Mouse (Mus musculus) urinary bladder, postnatal 36 days (tissue): ENCODE measurements at regions not wholly inside any gene's neighbourhood (a gene's known extent, or its start where the extent isn't known, plus 50 kb on each side); places are given as distances from the start of the nearest gene placed in this dataset.

Experiments used
- DNase-seq, 2 experiments: peaks; one replicate each; pipeline ENCODE4 v3.0.0; 2022; ENCODE audit warnings: low spot score in 2 of 2, mixed read lengths in 1 of 2

DNA sequence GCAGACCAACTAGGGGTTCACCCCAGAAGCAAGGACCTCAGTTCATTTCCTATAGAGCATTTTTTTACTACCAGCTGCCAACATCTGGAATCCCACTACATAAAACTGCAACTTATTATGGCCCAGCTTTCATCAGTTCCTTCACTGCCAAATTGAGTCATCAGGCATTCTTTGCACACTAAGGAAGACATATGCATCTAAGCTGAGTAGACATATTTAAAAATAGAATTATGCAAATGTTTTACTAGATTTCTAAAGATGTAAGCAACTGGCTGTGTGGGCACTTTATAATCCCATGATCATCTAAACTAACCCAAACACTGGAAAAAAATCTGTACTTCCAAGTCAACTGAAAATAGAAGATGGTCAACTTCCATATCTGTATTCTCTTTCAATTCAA is 415.9 kb upstream of the Rarb start:
- no peak for DNase-seq

GRCm38 (mm10) chr14:17211502-17211901 is 392.5 kb upstream of the Rarb start:
- DNase-seq, result no peak

- DNase-seq, result no peak
These were observed 386.7 kb upstream of the Rarb start for GRCm38 (mm10) chr14:17205691-17206090.

- no peak for DNase-seq
These were observed 384.5 kb upstream of the Rarb start for GRCm38 (mm10) chr14:17203251-17204015.

DNA sequence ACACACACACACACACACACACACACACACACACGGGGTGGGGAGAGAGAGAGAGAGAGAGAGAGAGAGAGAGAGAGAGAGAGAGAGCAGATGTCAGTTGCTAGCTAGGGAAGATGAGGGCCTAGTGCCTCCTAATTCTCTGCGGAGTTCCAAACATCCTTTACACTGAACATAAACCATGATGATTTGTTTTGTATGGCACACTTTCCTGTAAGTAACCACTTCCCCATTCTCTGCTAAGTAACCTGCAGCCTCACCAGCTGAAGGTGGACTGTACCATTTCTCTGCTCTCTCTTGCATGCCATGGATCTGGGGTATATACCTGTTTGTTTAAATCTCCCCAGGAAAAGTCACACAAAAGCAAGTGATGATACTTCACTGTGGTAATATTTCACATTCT is 374.0 kb upstream of the Rarb start:
- no peak for DNase-seq

DNA sequence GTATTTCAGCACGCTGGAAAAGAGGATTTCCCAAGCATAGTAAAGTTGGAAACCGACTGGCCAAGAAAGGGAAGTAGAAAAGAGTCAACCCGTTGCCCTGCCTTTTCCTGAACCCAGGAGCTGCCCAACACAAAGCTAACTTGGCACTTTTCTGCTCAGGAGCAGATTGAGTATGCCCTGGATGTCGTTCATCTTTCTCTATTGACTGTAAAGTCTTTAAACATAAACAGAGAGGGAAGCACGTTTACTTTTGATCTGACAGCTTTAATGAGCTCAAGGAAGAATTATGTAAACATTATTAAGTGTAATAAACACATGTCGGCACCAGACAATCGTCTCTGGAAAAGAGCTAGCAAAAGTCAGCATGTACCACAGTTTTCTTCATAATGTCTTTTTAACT is 354.3 kb upstream of the Rarb start:
- no peak for DNase-seq

DNA sequence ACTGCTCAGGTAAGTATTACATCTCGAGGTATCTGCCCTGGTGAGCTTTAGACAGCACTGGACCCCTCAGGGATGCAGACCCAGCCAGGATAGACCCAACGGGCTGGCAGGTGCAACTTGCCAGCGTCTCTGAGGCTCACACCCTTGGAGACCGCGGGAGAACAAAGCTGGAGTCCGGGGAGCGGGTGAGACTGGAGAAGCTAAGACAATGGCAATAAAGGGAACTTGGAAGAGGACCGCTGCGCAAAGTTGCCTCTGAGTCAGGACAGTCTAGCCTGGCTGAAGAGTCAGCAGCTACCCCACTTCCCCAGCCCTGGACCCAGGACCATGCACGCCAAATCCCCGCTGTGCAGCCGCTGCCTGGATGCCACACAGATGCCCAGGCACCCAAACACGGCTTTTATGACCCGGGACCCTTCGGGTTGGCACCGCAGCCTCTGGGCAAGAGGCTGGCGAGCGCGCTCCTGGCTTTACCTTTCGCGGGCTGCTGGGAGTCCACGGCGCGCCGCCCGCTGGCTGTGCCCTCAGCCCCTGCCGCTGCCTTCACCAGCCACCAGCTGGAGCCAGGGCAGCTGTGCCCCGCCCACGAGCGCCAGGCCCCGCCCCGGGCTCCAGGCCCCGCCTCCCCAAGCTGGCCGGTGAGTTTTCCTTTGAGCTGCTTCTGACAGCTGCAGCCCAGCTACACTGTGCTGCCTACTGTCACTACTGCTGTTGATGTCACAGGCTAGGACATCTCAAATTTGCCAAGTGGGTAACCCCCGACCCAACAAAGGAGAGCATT is 353.6 kb upstream of the Rarb start:
- DNase-seq, result peak; percentile 54 to 60

DNA sequence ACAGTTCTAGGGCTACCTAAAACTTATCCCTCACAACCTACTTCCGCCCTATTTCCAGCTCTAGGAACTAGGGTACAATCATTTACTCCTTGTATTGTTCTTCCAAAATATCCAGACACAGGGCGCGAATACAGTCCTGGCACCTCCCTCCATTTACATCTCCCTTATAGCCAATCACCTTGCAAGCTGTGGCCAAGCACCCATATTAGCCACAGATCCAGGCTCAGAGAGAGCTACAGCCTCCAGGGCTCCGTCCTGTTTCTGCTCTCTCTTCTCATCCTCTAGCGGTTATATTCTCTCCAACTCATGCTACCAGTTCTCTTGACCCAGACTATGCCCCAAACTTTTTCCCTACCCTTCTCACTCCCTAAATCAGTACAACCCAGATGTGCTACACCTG is 352.9 kb upstream of the Rarb start:
- no peak for DNase-seq

DNA sequence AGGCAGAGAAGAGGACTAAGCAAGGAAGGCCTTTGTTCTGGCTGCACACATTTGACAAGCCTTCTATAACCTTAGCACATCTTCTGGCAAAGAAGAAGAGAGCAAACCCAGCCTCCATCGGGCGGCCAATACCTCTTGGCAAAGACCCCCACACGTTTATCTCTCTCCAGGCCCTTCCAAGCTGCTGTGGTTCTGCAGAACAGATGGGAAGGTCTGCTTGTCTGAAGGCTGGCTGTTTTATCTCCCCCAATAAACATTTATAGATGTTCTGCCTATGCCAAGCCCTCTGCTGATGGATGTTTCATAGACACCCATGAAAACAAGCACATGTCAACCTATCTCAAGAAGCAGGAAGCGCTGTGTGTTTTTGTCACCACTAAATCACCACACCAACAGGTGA is 339.4 kb upstream of the Rarb start:
- DNase-seq, result no peak

DNA sequence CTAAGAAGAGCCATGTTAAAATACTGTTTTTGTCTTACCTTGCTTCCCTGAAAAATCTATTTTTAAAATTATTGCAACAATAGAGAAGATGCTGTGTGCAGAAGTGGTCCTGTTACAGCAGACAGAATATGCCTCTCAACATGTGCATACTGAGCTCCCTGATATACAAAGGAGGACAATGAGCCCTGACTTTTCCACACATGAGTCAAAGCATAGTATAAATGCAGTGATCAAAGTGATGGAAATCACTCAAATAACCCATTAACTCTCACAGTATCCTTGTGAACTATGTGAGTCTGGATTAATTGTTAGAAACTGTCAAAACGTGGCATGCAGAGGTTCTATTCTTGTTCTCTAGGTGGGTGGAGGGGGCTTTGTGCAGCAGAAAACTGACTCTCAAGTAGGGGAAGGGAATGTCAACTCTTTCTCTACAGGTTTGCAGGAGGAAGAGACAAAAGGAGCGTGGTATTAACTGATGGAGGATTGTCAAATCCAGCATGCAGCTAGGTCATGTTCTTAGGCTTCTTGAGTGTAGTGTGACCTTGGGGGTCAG is 337.5 kb upstream of the Rarb start:
- no peak for DNase-seq

DNA sequence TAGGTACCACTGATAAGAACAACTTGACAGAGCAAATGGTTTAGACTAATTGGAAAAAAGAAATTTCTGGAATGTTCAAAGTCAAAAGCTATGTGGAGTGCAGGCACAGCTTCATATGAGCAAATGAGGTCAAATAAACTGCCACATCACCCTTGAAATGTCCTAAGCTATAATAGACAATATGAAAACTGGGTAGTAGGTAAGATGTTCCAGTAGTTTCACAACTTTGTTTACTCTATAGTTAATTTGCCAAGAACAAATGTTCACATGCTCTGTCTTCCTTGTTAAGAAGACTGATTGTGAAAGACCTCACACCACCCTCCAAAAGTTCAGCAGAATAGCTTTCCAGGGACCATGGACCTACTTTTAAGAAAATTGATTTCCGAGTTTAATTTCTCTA is 301.7 kb upstream of the Rarb start:
- no peak for DNase-seq

DNA sequence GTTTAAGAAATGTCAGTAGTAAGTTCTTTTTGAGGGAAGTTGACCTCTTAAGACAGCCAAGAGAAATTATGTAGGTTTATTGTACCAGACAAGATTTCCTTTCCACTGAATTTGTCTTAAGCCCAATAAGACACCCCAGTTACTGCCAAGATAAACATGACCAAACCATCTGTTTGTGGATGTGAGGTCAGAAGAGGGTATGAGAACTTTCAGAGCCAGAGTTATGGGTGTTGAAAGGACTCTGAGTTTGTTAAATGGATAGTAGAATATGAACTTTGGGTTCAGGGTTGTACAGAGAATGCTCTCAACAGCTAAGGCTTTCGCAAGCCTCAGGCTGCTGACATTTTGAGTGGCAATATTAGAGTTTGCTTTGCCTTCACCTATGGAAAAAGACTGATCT is 287.7 kb upstream of the Rarb start:
- DNase-seq, result no peak

DNA sequence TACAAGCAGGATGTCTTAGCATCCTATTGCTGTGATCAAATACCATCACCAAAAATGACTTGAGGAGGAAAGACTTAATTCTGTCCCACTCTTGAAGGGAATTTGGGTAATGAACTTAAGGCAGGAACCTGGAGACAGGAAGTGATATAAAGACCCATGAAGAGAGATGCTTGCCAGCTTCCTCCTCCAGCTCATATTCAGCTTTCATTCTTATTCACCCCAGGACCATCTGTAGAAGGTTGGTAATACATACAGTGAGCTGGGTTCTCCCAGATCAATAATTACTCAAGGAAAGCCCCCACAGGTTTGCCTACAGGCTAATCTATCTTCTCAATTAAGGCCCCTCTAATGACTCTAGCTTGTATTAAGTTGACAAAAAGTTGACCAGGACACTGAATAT is 283.5 kb upstream of the Rarb start:
- no peak for DNase-seq

DNA sequence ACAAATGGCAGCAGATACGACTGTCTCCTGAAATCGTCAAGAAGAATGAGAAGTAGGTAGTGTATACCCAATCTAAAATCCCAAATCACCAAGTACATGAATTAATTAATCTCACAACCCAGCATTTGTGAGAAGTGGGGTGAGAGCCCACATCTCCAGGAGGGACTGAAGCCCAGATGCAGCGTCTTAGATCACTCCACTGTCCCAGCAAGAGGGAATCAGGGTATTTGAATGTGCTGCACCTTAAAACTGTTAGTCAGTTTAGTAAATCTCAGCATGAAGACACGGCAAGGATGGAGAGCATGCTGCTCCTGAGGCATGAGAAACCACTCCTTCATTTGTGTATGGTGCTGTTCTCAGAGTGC is 271.6 kb upstream of the Rarb start:
- DNase-seq, result no peak

DNA sequence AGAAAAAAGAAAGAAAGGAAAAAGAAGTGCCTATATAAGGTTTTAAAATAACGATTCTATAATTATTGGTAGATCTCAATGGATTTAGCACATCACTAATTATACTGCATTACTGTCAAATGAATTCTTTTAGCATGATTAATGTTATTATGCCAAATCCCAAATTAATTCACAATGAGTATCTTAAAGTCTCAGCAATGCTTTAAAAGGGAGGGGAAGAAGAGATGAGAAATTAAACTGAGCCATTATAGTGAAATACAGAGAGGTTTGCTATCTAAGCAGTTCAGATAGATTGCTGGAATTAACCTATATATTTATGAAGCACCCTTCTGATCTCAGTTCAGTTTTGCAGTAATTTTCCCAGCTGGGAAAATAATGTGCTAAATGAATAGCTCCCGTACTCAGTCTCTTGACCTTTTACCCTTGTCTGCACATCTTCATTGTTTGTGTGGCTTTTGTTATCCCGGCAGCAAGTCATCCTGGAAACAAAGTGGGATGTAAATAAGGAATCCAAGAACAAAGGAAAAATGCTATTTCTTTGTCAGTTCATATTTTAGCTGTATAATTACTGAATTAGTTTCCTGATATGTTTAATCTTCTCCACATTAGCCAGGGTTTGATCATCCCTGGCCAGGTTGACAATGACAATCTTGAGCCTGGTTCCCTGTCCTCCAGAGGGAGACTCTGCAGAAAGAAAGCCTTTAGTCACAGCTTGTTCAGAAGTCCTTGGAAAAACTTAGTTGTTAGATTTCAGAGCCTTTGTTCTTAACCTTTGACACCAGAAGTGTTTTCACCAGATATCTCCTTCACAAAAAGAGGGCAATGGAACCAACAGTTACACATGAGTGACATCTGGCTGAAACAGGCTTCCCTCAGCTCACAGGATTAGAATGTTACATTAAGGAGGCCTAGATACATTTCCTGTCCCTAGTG is 270.9 kb upstream of the Rarb start:
- DNase-seq, result no peak

- no peak for DNase-seq
These were observed 270.2 kb upstream of the Rarb start for GRCm38 (mm10) chr14:17089089-17089634.

- DNase-seq, result no peak
These were observed 268.9 kb upstream of the Rarb start for GRCm38 (mm10) chr14:17087828-17088227.

GRCm38 (mm10) chr14:17083907-17084306 is 265.0 kb upstream of the Rarb start:
- no peak for DNase-seq

DNA sequence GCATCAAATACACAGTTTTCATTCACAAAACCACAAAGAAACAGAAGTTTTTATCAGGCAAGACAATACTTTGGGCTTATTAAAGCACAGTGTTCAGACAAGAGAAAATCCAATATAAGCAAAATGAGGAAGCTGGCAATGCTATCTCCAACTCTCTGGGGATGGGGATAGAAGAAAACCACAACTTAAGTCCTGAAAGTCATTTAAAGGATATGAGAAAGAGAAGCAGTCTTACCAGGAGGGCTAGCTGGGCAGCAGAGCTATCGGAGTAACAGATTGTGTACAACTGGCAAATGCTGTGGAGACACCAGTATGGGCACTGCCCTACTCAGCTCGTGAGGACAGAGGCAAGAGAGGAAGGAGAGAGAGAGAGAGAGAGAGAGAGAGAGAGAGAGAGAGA is 262.9 kb upstream of the Rarb start:
- no peak for DNase-seq

DNA sequence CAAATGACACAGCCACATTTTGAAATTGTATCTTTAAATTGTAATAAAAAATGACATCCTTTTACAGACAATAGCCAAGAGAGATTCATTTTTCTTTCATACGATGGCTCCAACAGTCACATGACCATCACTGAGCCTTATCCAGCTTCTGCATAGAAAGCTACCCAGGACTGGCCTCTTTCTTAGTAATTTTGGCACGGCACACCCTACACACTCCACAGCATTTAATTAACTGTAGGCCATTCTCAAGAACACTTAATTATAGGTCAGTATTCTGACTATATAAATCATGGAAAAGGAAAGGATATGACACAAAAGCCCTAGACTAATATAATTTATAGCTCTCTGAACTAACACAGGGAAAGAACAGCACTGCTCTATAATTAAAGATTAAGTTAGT is 260.6 kb upstream of the Rarb start:
- DNase-seq, result no peak

DNA sequence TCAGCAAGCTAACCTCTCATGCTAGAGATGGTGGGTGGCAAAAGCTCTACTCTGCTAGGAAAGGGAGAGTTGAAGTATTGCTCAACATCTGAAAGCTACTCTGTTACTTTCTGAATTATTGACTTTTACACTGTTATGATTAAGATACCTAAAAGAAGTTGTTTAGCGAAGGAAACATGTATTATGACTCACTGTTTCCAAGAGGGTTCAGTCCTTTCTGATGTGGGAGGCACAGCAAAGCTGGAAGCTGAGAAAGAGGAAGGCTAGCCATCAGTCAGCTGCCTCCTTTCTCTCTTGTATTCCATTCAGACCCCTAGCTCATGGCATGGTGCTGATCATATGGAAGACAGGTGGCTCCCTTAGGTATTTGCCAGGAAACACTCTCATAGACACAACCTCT is 242.4 kb upstream of the Rarb start:
- DNase-seq, result peak in 1 of 2 experiments; percentile 22

GRCm38 (mm10) chr14:17058438-17058837 is 239.5 kb upstream of the Rarb start:
- DNase-seq, result no peak
